Mouse (Mus musculus) 3134 (cell line): ENCODE results near the gene Itga2.

ENCODE experiments used
- DNase-seq: peaks from one replicate; pipeline ENCODE4 v3.0.0-alpha.2; 2011; ENCODE audit warnings: low spot score; ENCODE audit not compliant: insufficient read length; ENCODE audit errors: extremely low read depth

Gene Itga2

DNA sequence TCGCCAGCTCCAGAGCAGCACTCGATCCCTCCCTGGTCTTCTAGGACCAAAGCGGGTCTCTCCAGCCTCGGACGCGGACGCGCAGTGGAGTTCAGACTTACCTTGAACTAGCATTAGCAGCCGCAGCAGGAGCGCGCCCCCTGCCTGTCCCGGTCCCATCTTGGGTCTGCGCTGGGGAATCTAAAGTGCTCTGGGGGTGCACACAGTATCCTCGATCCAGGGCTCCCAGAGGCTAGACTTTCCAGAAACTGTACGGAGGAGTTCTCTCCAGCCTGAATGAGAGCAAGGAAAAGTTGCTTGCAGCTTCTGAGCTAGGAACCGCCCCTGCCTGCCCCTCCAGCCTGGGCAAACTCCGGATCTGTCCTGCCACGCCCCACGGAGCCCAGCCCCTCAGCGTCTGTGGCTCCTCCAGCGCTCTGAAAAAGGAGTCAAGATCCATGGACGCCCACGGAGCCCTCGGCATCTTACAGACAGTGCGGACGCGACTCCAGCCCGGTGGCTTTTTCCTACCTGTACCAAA, at the start of gene Itga2:
Itga2 (minus strand) TSS at position 326 of the 520 bp plus-strand sequence.
- no peak for DNase-seq

DNA sequence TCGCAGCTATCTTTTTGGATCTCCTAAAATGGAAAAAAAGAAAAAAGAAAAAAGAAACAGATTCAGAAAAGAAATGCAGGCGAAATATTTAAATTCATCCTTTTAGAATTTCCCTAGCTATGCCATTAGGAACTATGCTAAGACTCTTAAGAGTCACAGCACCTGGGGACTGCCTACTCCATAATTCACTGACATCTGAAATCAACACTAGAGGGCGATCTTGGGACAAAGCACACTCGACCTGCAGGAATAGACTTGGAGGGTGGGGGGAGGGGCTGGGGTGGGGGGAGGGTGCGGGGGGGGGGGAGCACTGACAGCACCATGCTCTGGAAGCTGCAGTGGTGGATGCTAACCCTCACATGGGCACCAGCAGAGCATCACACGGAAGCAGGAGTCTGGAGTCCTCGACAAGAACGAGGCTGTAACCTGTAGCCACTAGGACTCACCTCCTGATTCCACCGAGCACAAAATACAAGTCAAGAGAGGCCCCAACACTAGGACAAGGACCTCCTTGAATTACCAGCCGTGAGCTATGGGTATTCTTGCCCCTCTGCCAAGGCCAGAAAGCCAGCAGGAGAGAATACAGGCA, 49.0 kb upstream of the Itga2 start:
- DNase-seq: no peak

DNA sequence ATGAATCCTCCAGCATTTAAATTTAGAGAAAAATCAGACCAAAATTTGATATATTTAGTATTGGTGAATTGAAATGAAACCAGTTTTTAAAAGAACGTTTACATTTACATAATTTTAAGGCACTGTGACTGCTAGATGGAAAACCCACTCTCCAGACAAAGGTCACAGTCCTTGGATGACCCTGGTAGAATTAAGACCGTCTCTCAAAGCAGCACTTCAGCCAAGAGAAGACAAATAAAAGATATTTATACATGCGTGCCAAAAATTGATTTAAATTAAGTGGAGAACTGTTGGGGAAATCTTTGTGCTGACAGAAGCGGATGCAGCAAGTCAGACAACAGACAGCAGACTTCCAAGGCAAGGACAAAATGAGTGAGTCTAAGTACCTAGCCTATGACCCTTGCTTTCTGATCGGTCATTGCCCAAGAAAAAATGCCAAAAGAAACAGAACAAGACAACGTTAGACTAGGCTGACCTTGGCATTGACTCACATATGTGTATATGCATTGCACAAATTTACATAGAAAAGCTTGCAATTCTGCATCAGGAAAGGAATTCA, 42.7 kb upstream of the Itga2 start:
- no peak for DNase-seq

DNA sequence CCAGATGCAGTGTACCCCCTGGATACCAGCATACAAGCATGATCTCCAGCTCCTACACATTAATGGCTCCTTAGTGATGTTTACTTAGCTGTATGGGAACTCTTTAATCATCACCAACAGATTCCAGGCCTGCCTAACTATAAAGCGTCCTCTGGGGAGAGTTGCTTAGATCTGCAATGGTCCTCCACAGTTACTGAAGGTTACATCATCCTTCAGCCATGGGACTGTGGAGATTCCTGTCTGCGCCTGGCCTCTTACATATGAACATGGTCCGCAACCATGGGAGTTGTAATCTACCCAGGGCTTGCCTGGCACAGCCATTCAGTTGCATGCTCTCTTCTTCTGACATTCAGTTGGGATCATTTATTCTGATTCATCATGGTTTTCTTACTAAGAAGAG, 40.0 kb upstream of the Itga2 start:
- DNase-seq: no peak

DNA sequence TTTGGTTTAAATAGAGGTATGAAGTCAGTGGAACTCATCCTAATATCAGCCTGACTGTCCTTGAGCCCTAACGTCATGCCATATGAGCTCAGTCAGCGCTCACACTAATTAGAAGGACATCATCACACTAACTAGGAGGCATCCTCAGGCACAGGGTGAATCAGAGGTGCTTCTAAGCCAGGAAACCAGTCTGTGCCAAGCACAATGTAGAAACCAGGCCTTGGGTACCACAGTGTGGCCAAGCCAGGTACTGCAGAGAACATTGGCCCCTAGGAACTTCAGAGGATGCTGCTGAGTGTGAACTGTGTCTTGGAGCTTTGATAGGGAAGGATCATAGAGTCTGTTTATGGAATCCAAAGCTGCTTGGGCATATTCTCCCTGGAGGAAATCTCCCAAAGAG, 32.3 kb upstream of the Itga2 start:
- DNase-seq: peak; percentile 37

DNA sequence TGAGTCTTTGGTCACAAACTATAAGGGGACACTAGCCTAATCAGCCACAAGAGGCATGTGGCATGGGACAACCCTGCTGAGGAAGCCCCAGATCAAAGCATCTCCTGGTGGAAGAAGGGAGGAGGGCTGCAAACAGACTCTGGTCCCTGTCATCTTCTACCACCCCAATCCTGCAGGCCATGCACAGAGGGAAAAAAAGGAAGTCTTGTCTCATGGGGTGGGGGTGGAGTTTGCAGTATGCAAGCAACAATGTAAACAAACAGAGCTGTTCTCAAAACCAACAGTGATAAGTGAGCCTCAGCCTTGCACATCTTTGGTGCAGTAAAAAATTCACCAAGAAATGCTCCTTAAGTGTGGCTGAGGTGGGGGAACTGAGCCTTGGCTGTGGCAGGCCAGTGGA, 22.6 kb upstream of the Itga2 start:
- no peak for DNase-seq

DNA sequence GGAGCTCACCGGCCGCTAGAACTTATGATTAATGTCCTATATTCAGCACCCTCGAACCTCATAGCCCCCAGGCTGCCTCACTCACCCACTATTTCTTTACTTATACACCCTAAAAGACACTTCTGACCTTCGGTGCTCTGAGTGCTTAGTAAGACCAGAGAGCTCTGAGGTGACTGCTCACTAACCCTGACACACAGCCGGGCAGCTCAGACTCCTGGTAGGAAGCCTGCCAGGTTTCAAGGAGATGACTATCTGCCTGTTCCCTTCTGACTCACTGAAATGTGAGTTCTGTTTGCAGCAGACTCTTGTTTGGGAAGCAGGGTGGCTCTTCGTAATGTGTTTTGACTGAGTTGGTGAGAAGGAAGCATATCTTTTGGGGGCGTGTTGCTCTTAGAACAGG, 1.6 kb upstream of the Itga2 start:
- peak; percentile 20 for DNase-seq

DNA sequence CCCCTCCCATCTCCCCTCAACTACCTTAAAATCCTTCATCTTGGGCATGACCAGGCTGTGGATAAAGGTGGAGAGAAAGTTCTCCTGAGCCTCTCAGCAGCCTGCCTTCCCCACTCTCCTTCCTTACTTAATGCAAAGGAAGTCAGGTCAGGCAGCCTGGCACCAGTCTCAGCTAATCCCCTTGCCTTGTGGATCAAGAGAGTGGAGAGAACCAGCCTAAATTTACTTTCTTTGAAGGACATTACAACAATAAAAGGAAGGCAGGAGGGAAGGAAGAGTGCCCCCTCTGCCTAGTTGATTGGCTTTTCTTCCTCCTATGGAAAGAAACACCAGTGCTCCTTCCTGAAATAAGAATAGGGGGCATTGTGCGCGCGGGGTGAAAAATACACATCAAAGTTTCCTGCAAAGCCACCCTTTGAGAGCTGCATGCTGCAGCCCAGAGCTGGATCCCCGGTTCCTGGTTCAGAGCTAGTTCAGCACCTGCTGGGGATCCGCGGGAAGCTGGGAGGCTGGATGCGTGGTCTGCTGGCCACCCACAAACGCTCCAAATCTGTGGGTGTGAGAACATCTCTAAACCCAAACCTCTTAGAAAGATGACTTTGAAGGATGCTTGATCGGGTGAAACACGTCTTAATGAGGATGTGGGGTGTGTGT, 777 bp downstream of the Itga2 start:
- DNase-seq: no peak

DNA sequence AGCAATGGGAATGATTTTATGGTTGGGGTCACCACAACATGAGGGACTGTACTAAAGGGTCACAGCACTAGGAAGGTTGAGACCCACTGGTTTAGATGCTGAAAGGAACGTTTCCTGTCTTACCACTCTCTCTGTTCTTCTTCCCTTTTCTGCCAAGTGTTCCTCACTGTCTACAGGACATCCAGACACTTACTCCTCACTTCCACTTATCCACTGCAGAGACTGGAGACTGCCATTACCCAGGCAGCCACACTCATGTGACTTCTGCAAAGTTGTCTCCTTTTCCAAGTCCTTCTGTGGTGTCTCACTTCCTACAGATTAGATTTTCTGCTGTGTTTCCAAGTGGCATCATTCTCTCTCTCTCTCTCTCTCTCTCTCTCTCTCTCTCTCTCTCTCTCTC, 7.1 kb downstream of the Itga2 start:
- DNase-seq: no peak

DNA sequence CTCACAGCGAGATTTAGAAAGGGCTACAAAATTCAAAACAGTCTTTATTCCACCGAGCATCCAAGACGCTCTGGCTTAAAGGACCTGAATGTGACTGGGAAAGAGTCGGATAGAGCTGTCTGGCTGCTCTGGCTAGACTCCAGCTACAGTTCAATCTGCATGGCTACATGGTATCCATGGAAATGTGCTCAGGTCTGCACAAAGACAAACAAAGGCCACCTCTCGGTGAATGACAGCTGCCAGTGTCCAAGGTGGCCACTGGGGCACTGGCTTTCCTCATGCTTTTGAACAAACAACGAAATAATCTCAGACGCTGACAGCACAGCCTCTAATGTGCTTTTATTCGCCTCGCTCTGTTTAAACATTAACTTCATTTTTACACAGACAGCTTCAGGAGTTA, 8.6 kb downstream of the Itga2 start:
- DNase-seq: no peak

DNA sequence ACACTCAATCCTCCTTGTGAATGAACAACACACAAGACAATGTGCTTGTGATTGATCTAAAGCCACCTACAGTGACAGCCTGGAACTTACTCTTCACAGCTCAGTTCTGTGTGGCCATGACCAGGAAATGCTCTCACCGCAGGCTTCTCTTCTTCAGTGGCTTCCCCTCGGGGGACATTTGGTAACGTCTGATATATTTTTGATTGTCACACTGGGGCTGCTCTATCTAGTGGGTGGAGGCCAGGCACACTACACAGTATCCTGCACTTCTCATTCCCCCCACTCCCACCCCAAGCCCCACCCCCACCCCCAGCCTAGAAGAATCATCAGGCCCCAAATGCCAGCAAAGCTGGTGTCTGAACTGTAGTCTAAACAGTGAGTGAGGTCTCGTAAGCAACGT, 16.1 kb downstream of the Itga2 start:
- DNase-seq: no peak

DNA sequence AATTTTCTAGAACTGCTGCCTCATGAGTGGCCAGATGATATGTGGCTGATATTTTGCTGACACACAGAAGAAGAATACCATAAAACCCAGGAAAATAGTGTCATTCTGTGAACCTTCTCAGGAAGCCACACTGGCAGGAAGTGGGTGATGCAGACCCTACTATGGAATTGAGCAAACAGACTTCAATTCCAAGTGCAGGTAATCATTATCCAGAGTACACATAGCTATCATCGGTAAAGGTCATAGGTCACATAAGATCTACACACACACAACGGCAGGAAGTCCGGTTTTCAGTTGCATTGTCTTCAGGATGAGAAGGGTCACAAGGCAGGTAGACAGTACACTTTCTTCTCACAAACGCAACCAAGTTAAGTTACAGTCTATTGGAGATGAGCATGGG, 16.9 kb downstream of the Itga2 start:
- no peak for DNase-seq

DNA sequence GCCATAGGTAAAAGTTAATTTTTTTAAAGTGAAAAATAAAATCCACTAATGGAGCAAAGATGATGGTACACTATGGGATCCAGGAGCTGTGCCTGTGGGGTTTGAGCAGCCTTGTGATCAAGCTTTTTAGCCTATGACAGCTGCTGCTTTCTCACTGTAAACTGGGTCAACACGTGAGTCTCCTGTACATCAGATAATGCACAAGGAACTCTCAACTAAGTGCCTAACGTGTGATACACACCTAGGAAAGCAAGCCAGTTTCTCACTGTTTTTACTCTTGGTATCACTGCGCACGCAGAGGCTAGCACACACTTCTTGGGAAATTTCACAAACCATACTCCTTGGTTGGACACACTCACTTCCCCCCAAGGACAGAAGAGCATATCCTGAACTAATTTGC, 17.3 kb downstream of the Itga2 start:
- DNase-seq: no peak

DNA sequence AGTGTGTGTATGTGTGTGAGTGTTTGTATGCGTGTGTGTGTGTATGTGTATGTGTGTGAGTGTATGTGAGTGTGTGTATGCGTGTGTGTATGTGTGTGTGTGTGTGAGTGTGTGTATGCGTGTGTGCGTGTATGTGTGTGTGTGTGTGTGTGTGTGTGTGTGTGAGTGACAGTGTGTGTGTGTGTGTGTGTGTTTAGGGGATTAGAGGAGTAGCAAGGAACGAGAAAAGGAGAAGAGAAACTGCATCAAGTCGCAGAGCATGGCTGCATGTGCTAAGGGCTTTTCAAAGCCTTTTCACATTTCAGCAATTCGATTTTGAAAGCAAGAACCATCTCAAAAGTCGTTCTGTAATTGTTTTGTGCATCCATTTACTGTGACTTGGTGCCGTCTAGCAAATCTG, 21.3 kb downstream of the Itga2 start:
- DNase-seq: no peak

DNA sequence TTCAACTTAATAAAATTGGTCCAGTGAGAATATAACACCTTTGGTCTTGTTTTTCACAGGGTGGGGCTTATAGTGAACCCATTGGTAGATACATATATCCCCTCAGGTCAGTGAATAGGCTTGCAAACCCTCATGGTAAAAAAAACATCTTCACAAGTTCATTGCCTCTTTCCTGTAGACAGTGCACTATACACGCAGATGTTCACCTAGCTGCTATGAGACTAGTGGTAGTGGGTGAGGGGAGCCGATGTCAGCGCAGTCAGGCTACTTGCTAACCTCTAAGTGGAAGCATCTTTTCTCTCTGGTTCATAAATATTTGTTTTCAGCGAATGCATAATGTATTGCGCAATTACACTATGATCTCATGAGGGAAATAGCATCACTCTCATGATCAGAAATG, 22.4 kb downstream of the Itga2 start:
- DNase-seq: no peak

DNA sequence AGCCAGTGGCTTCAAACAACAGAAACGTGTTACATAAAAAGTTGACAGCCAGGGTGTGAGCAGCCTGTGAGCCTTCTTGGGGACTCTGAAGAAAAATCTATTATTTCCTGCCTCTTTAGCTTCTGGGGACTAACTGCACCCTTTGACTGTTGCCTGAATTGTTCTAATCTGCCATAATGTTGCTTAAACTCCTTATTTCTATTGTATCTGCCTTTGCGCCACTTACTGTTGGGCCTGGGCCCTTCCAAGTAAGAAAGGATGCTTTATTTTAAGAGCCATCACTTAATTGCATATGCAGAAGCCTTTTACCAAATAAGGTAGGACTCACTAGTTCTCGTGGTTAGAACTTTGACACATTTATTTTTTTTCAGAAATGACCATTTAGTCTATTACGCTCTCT, 24.0 kb downstream of the Itga2 start:
- DNase-seq: no peak

DNA sequence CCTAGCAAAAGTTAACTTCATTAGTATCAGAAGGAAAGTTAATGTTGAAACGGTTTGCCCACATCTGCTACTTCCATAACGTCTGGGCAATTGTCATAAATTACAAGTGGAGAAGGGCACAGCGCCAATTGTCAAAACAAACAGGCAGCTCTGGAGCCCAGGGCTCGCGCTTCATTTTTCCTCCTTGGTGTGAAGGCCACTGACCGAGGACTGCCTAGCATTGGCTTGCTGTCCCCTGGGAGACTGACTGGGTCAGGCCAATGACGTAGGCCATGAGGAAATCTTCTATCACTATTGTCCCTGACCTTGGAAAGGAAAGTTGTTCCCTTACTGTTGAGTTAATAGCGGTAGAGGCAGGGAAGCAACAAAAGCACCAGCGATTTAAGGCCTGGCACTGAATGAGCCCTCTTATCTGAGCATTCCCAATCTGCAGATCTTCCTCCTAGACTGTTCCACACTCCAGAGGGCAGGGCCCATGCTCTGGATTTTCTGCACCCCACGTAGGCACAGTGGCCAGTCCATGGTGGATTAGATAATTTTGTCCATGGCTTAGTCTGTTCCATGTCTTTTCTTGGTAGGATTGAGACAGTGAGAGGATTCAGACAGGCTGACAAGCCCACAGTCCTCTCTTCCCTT, 35.0 kb downstream of the Itga2 start:
- DNase-seq: no peak

DNA sequence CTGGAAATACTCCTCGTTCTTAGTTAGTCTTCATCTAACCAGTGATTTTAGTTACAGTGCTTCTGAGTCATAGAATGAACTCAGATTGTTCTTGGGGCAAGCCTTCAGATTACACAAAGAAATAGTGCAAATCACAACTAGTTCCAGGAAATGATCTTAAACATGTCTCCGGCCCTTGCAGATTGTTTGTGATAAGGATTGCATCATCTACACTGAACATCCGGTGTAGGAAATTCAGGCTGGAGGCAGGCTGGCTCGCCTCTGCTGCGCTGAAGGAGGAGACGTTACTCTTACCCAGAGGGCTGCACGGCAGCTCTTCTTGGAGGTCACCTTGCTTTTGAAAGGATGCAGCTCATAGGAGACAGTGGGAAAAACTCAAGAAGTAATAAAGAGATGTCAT, 36.0 kb downstream of the Itga2 start:
- no peak for DNase-seq

DNA sequence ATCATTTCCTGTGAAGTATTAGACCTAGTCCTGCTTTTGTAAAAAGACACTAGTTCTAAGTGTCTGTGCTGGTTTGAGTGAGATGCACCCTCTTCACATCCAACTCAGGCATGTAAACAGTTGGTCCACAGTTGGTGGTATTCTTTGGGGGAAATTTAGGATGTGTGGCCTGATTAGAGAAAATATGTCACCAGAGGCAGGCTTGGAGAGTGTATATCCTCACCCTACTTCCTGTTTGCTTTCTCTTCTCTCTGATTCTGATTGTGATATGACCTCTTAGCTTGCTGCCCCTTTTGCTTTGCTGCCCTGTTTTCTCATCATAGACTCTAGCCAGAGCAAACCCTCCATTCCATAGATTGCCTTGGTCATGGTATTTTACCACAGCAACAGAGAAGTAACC, 37.2 kb downstream of the Itga2 start:
- no peak for DNase-seq

DNA sequence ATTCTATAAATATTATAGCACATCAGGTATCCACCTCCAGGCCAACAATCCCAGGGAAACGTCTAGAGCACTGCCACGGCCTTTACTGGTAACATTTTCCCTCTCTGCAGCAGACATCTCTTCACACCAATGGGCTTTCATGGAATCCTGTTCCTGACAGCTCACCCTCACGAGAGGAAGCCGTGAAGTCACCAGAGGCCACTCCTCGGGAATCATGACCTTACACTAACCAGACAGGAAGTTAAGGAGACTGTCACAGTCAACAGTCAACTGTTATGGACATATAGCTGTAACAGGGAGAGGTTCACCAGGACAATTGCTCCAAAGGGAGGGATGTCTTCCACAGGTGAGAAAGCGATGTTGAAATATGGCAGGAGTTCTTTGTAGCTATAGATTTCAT, 40.2 kb downstream of the Itga2 start:
- no peak for DNase-seq

DNA sequence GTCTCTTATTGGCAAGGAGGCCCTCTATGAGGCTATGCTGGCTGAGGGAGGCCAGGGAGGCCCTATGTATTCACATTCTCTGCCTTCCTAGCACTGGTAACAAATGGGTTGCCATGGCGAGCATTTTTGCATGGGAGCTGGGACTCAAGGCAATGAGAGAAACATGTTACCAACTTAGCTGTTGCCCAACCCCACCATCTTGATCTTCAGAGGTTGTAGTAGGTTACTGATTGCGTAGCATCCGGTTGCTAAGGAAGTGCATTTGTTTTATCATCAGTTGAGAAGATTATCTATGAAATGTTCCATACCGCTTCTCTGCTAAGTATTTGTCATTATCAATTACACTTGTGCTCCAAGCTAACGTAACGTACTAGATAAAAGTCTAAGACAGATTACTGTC, 44.2 kb downstream of the Itga2 start:
- no peak for DNase-seq

DNA sequence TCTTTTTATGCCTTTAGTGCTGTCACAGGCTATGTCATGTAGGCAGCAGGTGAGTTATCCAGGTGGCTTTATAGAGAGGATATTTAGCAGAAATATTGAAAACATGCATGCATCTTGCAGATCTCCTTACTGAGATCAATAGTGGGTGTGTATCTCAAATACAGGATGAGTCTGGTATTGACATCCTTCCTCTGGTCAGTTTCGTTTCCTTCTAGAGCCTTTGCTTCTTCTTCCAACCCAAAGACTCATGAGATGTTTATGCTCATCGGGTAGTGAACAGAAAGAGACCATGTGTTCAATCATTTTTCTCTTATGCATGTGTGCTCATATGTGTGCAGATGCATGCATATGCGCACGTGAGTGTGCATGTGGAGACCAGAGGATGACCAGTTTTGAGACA, 44.6 kb downstream of the Itga2 start:
- no peak for DNase-seq
